27 mouse cellular contexts compared by ENCODE assay signal in genomic region chr1:190486551-190487104, GRCm38 (mm10).
DNase-seq lines count a peak whose midpoint lies in the region; ATAC-seq and TF ChIP-seq lines count a peak whose summit lies in the region.
"Had no signal": no experiment of that assay in that cellular context is flagged by ENCODE, and none has a peak within 500 bp of the region (broad histone marks: within the 10 kb centered on the region; RNA-seq: fewer than 3 reads in every experiment).

No protein-coding gene starts in this region.

- H3K4me2 ChIP-seq in heart, embryonic 12.5 days: no peak overlapping the region
- no peak overlapping the region for H3K4me2 ChIP-seq in heart, postnatal 0 days (ENCODE audit: low read depth, low read length)
- H3K4me2 ChIP-seq: forebrain, embryonic 13.5 days; hindbrain, embryonic 13.5 days; limb, embryonic 15.5 days; liver, embryonic 13.5 days; midbrain, embryonic 15.5 days; stomach, embryonic 15.5 days had no signal

- TF ChIP-seq CTCF in heart, adult 2 months (IDR thresholded peaks at IDR 0.05): no peak
- TF ChIP-seq CTCF in heart, postnatal 0 days (IDR thresholded peaks at IDR 0.05; ENCODE audit: low read depth): no peak

- no peaks in the 10 kb centered on the region for H3K79me2 ChIP-seq in heart, adult 2 months (replicated peaks; ENCODE audit: control insufficient read depth, insufficient read depth, low read length)

- no peak overlapping the region for H3K4me3 ChIP-seq in heart, embryonic 12.5 days
- no peak overlapping the region for H3K4me3 ChIP-seq in heart, adult 2 months
- H3K4me3 ChIP-seq in heart, postnatal 0 days (ENCODE audit: low read depth, low read length): no peak overlapping the region
- H3K4me3 ChIP-seq: forebrain, embryonic 13.5 days; hindbrain, embryonic 13.5 days; limb, embryonic 15.5 days; liver, embryonic 13.5 days; midbrain, embryonic 10.5 days; midbrain, embryonic 15.5 days; stomach, embryonic 15.5 days had no signal

- H3K9ac ChIP-seq in heart, embryonic 12.5 days: no peak overlapping the region
- no peak overlapping the region for H3K9ac ChIP-seq in heart, adult 2 months (ENCODE audit: low read depth, low read length)
- H3K9ac ChIP-seq in heart, postnatal 0 days (replicated peaks; ENCODE audit: low read depth, low read length): no peak overlapping the region
- H3K9ac ChIP-seq: forebrain, embryonic 13.5 days; hindbrain, embryonic 13.5 days; limb, embryonic 15.5 days; liver, embryonic 13.5 days; midbrain, embryonic 15.5 days; stomach, embryonic 15.5 days had no signal

- ATAC-seq in heart, embryonic 12.5 days (ENCODE audit: insufficient number of reproducible peaks, low FRiP score): peak; percentile 67; the same call in 1 of the 2 replicates
- ATAC-seq in heart, postnatal 0 days (ENCODE audit: insufficient read depth, low read depth): no peak
- peak; percentile 86 for ATAC-seq in common myeloid progenitor, adult 5-6 weeks (replicated peaks; ENCODE audit: low read depth, poor library complexity, severe bottlenecking)
- ATAC-seq: activated CD4-positive, CD25-positive, alpha-beta regulatory T cell, adult 4 months; forebrain, embryonic 13.5 days; intestine, postnatal 0 days; midbrain, embryonic 15.5 days had no signal

- no peak for DNase-seq in heart, adult 2 months
- DNase-seq in heart, postnatal 0 days (ENCODE audit: low spot score): no peak
- no peak for DNase-seq in heart, adult 11 months
- peak; percentile 31 for DNase-seq in 416B (ENCODE audit: low read depth)
- no peak for DNase-seq in frontal cortex, postnatal 25 days (ENCODE audit: low spot score in 2 of 2)
- no peak for DNase-seq in natural killer cell, adult 2 months (ENCODE audit: low spot score in 2 of 2)
- DNase-seq: adrenal gland, adult 2 months; B cell, adult 2 months; cerebellum, adult 8-10 months; cerebellum, postnatal 36 days; embryo, embryonic 11 days; gastrocnemius, postnatal 25 days; heart, postnatal 10 days; liver, embryonic 13.5 days; lung, adult 18-20 months; lung, postnatal 14 days; right cerebral cortex, postnatal 25 days had no signal

- H3K36me3 ChIP-seq in heart, embryonic 12.5 days: no peaks in the 10 kb centered on the region
- no peaks in the 10 kb centered on the region for H3K36me3 ChIP-seq in heart, adult 2 months (ENCODE audit: control insufficient read depth, insufficient read depth, low read length)
- H3K36me3 ChIP-seq in heart, postnatal 0 days (replicated peaks; ENCODE audit: control insufficient read depth, insufficient read depth, low read length): no peaks in the 10 kb centered on the region
- H3K36me3 ChIP-seq: hindbrain, embryonic 13.5 days; limb, embryonic 15.5 days; liver, embryonic 13.5 days; midbrain, embryonic 10.5 days; midbrain, embryonic 15.5 days; stomach, embryonic 15.5 days had no signal

- intact Hi-C loops in heart, adult 2 months (cut with DNase I): no loop called here

- TF ChIP-seq POLR2A in heart, adult 2 months (IDR thresholded peaks at IDR 0.05; ENCODE audit: insufficient read depth, low read depth, low read length): no peak

- H3K27ac ChIP-seq in heart, embryonic 12.5 days (ENCODE audit: poor library complexity, severe bottlenecking): peak overlapping the region; percentile 58
- H3K27ac ChIP-seq in heart, adult 2 months: no peak overlapping the region
- 0 out of 2 replicates have a peak overlapping the region, but pooled peaks have one; percentile 19 for H3K27ac ChIP-seq in heart, postnatal 0 days (ENCODE audit: low read depth)
- H3K27ac ChIP-seq: forebrain, embryonic 13.5 days; hindbrain, embryonic 13.5 days; limb, embryonic 15.5 days; liver, embryonic 13.5 days; midbrain, embryonic 10.5 days; midbrain, embryonic 15.5 days; stomach, embryonic 15.5 days had no signal

- H3K4me1 ChIP-seq in heart, embryonic 12.5 days (replicated peaks): peaks cover 18% of the 10 kb centered on the region
- no peaks in the 10 kb centered on the region for H3K4me1 ChIP-seq in heart, adult 2 months (ENCODE audit: control insufficient read depth, insufficient read depth, low read length)
- H3K4me1 ChIP-seq in heart, postnatal 0 days (ENCODE audit: control insufficient read depth, insufficient read depth): peaks cover 19% of the 10 kb centered on the region
- H3K4me1 ChIP-seq: forebrain, embryonic 13.5 days; limb, embryonic 15.5 days; liver, embryonic 13.5 days; midbrain, embryonic 10.5 days; midbrain, embryonic 15.5 days had no signal

- no peak for TF ChIP-seq EP300 in heart, adult 2 months (IDR thresholded peaks at IDR 0.05; ENCODE audit: insufficient read depth, low read depth, low read length)
- TF ChIP-seq EP300 in heart, postnatal 0 days (IDR thresholded peaks at IDR 0.05; ENCODE audit: low read depth): no peak

- H3K27me3 ChIP-seq in heart, embryonic 12.5 days (replicated peaks): no peaks in the 10 kb centered on the region
- no peaks in the 10 kb centered on the region for H3K27me3 ChIP-seq in heart, adult 2 months (ENCODE audit: control insufficient read depth, insufficient read depth, low read length)
- no peaks in the 10 kb centered on the region for H3K27me3 ChIP-seq in heart, postnatal 0 days (ENCODE audit: control insufficient read depth, insufficient read depth, low read length)
- H3K27me3 ChIP-seq: forebrain, embryonic 13.5 days; hindbrain, embryonic 13.5 days; limb, embryonic 15.5 days; liver, embryonic 13.5 days; midbrain, embryonic 15.5 days; stomach, embryonic 15.5 days had no signal

- 54% methylated on average over 7 of the region's 7 CpGs for WGBS in heart, embryonic 12.5 days
- 55% methylated on average over 7 of the region's 7 CpGs for WGBS in heart, adult 2 months
- 46% methylated on average over 7 of the region's 7 CpGs for WGBS in heart, postnatal 0 days

- H3K9me3 ChIP-seq in heart, embryonic 12.5 days (replicated peaks): 0 out of 2 replicates have a peak, but pooled peaks cover 5% of the 10 kb centered on the region
- H3K9me3 ChIP-seq in heart, postnatal 0 days (replicated peaks; ENCODE audit: control insufficient read depth, low read length): no peaks in the 10 kb centered on the region; the same call in 1 of the 2 replicates
- H3K9me3 ChIP-seq: forebrain, embryonic 13.5 days; hindbrain, embryonic 13.5 days; limb, embryonic 15.5 days; liver, embryonic 13.5 days; midbrain, embryonic 10.5 days; midbrain, embryonic 15.5 days; stomach, embryonic 15.5 days had no signal
